Mouse (Mus musculus): Measurements from ENCODE around the gene Olfr629.

DNA sequence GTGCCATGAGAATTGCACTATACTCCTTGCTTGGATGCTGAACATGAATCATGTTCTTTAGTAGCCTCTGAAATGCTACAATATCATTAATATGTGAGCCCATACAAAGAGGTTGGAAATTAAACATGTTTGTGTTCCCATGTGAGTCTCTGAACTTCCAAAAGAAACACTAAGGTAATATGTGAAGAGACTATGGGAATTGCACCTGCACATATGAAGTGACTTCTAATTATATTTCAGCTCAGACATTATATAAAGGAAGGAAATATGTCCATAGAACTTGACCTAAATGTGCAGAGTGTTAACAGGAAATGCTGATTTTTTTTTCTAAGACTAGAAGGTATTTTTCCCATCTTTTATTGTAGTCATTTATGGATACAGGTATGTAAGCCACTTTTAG lies 30.4 kb downstream of the Olfr629 start, which contains the start of gene Olfr243:
- TF ChIP-seq CTCF (IDR thresholded peaks at IDR 0.05; ENCODE audit: extremely low read depth, insufficient read depth, low read length) (no peak), POLR2A (IDR thresholded peaks at IDR 0.05; ENCODE audit: extremely low read depth, insufficient read depth, low read length) (no peak)
